Mouse (Mus musculus) common myeloid progenitor, adult 5-6 weeks (primary cell): Measurements from ENCODE around the gene 4932429P05Rik. TPM values are rescaled to one million over a fixed set of nuclear protein-coding genes. Genes with fewer than 3 reads are reported as not detected.

Source experiments
- ATAC-seq: replicated peaks from 2 replicates; pipeline ENCODE4 v1.8.0; 2016; ENCODE audit warnings: low read depth, mild to moderate bottlenecking, moderate TSS enrichment, inconsistent platforms; ENCODE audit not compliant: poor library complexity, severe bottlenecking
- total RNA-seq: library from RNA; stranded (forward); fragments of 200-1000, 187-1606 nt; gene quantifications from 2 replicates; pipeline ENCODE4 v1.2.3, GENCODE M21; 2017

The 4932429P05Rik gene
- not detected in 2 replicates for total RNA-seq

- ATAC-seq, result no peak
These were observed at the start of gene 4932429P05Rik for GRCm38 (mm10) chrX:89751968-89752367. TSS of gene 4932429P05Rik (plus strand) at chrX:89752268.

Other genes with a start within 250 kb of the 4932429P05Rik start
- gene 4930415L06Rik, start 180.6 kb downstream of the 4932429P05Rik start, total RNA-seq, result not detected in 2 replicates